Mouse (Mus musculus) stomach, postnatal 0 days (tissue): ENCODE measurements around the gene Abcc9.

ENCODE experiments used
- CTCF ChIP-seq: IDR thresholded peaks from 2 replicates; pipeline ENCODE4 v1.5.1; 2016; ENCODE audit warnings: antibody characterized with exemption, low read depth, mild to moderate bottlenecking, moderate library complexity
- EP300 ChIP-seq: optimal IDR thresholded peaks from 2 replicates; pipeline ENCODE3; 2016; ENCODE audit warnings: antibody characterized with exemption

- TF ChIP-seq CTCF (no peak), EP300 (no peak)
These were observed 62.8 kb downstream of the Abcc9 start for GRCm38 (mm10) chr6:142639301-142639700.
